22 mouse cellular contexts compared by ENCODE assay signal in genomic region chr13:11792536-11792935, GRCm38 (mm10).
DNase-seq lines count a peak whose midpoint lies in the region; ATAC-seq lines count a peak whose summit lies in the region.
"Had no signal": no experiment of that assay in that cellular context is flagged by ENCODE, and none has a peak within 500 bp of the region (broad histone marks: within the 10 kb centered on the region; RNA-seq: fewer than 3 reads in every experiment).

No protein-coding gene starts in this region.

- H3K4me2 ChIP-seq in liver, embryonic 12.5 days: no peak overlapping the region
- H3K4me2 ChIP-seq: embryonic facial prominence, embryonic 13.5 days; forebrain, embryonic 12.5 days; heart, embryonic 13.5 days; hindbrain, embryonic 12.5 days had no signal

- H3K36me3 ChIP-seq in liver, embryonic 12.5 days: no peaks in the 10 kb centered on the region
- no peaks in the 10 kb centered on the region for H3K36me3 ChIP-seq in limb, embryonic 10.5 days
- H3K36me3 ChIP-seq: embryonic facial prominence, embryonic 13.5 days; forebrain, embryonic 12.5 days; hindbrain, embryonic 12.5 days had no signal

- no peaks in the 10 kb centered on the region for H3K4me1 ChIP-seq in liver, embryonic 12.5 days
- H3K4me1 ChIP-seq in limb, embryonic 10.5 days: no peaks in the 10 kb centered on the region
- H3K4me1 ChIP-seq: embryonic facial prominence, embryonic 13.5 days; forebrain, embryonic 12.5 days; heart, embryonic 13.5 days; hindbrain, embryonic 12.5 days had no signal

- 62% methylated on average over 3 of the region's 3 CpGs for WGBS in liver, embryonic 12.5 days (ENCODE audit: insufficient replicate concordance)
- 86% methylated on average over 3 of the region's 3 CpGs for WGBS in limb, embryonic 10.5 days

- no peaks in the 10 kb centered on the region for H3K27me3 ChIP-seq in liver, embryonic 12.5 days (replicated peaks)
- no peaks in the 10 kb centered on the region for H3K27me3 ChIP-seq in limb, embryonic 10.5 days (ENCODE audit: low read depth, poor library complexity, severe bottlenecking)
- H3K27me3 ChIP-seq: CH12.LX; embryonic facial prominence, embryonic 13.5 days; forebrain, embryonic 12.5 days; heart, embryonic 13.5 days; hindbrain, embryonic 12.5 days had no signal

- no peak overlapping the region for H3K27ac ChIP-seq in liver, embryonic 12.5 days
- H3K27ac ChIP-seq in limb, embryonic 10.5 days: no peak overlapping the region
- H3K27ac ChIP-seq: embryonic facial prominence, embryonic 13.5 days; forebrain, embryonic 12.5 days; heart, adult 2 months; heart, embryonic 13.5 days; hindbrain, embryonic 12.5 days had no signal

- H3K9ac ChIP-seq in liver, embryonic 12.5 days: no peak overlapping the region
- H3K9ac ChIP-seq: embryonic facial prominence, embryonic 13.5 days; forebrain, embryonic 12.5 days; heart, embryonic 13.5 days; hindbrain, embryonic 12.5 days had no signal

- no peaks in the 10 kb centered on the region for H3K9me3 ChIP-seq in liver, embryonic 12.5 days (replicated peaks)
- H3K9me3 ChIP-seq in limb, embryonic 10.5 days (replicated peaks): no peaks in the 10 kb centered on the region
- H3K9me3 ChIP-seq: embryonic facial prominence, embryonic 13.5 days; forebrain, embryonic 12.5 days; heart, embryonic 13.5 days; hindbrain, embryonic 12.5 days had no signal

- no peak overlapping the region for H3K4me3 ChIP-seq in liver, embryonic 12.5 days
- H3K4me3 ChIP-seq in limb, embryonic 10.5 days: no peak overlapping the region
- H3K4me3 ChIP-seq: embryonic facial prominence, embryonic 13.5 days; forebrain, embryonic 12.5 days; heart, adult 2 months; heart, embryonic 13.5 days; hindbrain, embryonic 12.5 days had no signal

- no peak for ATAC-seq in liver, embryonic 12.5 days
- ATAC-seq: forebrain, embryonic 16.5 days; hindbrain, embryonic 16.5 days had no signal

- DNase-seq in heart, adult 11 months: peak; percentile 74
- no peak for DNase-seq in heart, adult 9 months (ENCODE audit: low spot score in 2 of 2)
- peak; percentile 82 for DNase-seq in cerebellum, adult 11 months
- peak; percentile 78 for DNase-seq in cerebellum, adult 8-10 months
- peak; percentile 83 to 85 for DNase-seq in cerebellum, postnatal 14 days
- DNase-seq in MN1 (ENCODE audit: low spot score): no peak
- DNase-seq in limb, embryonic 10.5 days (ENCODE audit: low spot score): no peak
- DNase-seq: adrenal gland, adult 2 months; adrenal gland, postnatal 36 days; gastrocnemius, postnatal 10 days; heart, adult 2 months; heart, postnatal 4 days; kidney, adult 11 months; kidney, adult 9 months had no signal

Comparison
In these comparisons a context has a peak if more than half of its experiments do, and no peak if none do; other contexts are left out.
1. DNase-seq: peak in heart, adult 11 months (single experiment), cerebellum, adult 11 months (single experiment), cerebellum, adult 8-10 months (single experiment) and cerebellum, postnatal 14 days (2 of 2); none in heart, adult 9 months (0 of 2), MN1 (single experiment) and limb, embryonic 10.5 days (single experiment).